Mouse (Mus musculus) thymus, adult 2 months (tissue): Measurements from ENCODE around the gene Pdcd7.

Experiments
- CTCF ChIP-seq: fragments of 200-500 bp; IDR thresholded peaks from 2 replicates; pipeline ENCODE4 v1.5.1; 2012; ENCODE audit warnings: mild to moderate bottlenecking, control low read depth, low read length, moderate library complexity, borderline replicate concordance; ENCODE audit not compliant: control insufficient read depth, poor library complexity, insufficient read depth; ENCODE audit errors: extremely low read depth
- POLR2A ChIP-seq: fragments of 200-500 bp; IDR thresholded peaks from 2 replicates; pipeline ENCODE4 v1.6.1; 2012; ENCODE audit warnings: mild to moderate bottlenecking, low read length, control low read depth, moderate library complexity; ENCODE audit not compliant: control insufficient read depth, poor library complexity, insufficient read depth; ENCODE audit errors: extremely low read depth

GRCm38 (mm10) chr9:65346476-65347111, 690 bp downstream of the Pdcd7 start:
- TF ChIP-seq CTCF (no peak), POLR2A (no peak)
